Mouse (Mus musculus): Measurements from ENCODE around the gene Garnl3. TPM values are rescaled to one million over a fixed set of nuclear protein-coding genes. Genes with fewer than 3 reads are reported as not detected.

Garnl3 gene
- polyA plus RNA-seq, 1 experiment from 2014 or later = 15.7 TPM

DNA sequence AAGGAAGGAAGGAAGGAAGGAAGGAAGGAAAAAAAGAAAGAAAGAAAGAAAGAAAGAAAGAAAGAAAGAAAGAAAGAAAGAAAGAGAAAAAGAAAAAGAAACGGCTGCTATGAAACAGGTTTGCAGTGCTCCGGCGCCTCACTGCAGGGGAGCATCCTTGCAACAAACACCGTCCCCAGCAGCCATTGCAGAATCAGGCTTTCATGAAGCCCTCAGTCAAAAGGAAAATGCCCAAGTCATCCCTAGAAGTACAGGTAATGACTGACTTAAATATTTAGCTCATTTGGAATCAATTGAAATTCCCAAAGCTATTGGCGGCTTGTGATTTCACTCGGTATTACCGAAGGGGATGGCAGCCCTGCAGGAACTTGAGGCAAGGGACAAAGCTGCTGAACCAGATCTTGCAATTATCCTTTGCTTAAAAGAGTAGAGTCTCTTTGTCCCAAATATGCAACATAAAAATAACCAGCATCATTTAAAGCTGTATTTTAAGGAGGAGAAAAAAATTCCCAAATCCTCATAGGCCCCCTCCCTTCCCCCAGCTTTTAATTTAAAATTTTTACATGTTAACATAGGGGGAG lies 45.3 kb downstream of the Garnl3 start:
- H3K4me2 ChIP-seq = no peak overlapping the region
- H3K36me3 ChIP-seq = no peaks in the 10 kb centered on the region
- H3K9me3 ChIP-seq = no peaks in the 10 kb centered on the region
- H3K9ac ChIP-seq (replicated peaks) = no peak overlapping the region
- no peak overlapping the region for H3K27ac ChIP-seq
- H3K4me3 ChIP-seq (replicated peaks) = no peak overlapping the region
- WGBS = 64% methylated on average over 7 of the region's 7 CpGs
- no peaks in the 10 kb centered on the region for H3K4me1 ChIP-seq (replicated peaks)
- ATAC-seq (ENCODE audit: insufficient number of reproducible peaks, insufficient read depth, low FRiP score, low TSS enrichment, low read depth) = no peak
- no peaks in the 10 kb centered on the region for H3K27me3 ChIP-seq

DNA sequence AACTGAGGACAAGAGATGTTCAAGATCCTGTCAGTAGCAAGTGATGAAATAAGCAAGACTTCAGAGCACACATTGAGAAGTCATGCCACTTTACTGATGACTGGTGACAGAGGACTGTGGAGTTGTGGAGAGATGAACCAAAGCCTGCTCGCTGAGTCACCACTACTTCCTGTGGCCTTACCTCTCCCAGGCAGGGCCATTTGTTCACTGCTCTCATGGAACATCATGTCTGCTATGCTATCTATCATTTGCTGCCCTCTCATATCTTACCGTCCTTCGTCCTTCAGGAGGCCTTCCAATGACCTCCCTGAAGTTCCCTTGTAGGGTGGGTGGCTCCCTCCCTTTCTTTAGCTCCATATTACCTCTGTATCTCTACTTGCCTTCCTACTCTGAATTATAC lies 47.2 kb downstream of the Garnl3 start:
- Histone ChIP-seq H3K9me3 (no peaks in the 10 kb centered on the region), H3K4me3 (replicated peaks) (no peak overlapping the region), H3K27ac (no peak overlapping the region), H3K36me3 (no peaks in the 10 kb centered on the region), H3K4me2 (no peak overlapping the region), H3K4me1 (replicated peaks) (peaks cover 3% of the 10 kb centered on the region; the same call in 1 of the 2 replicates), H3K9ac (replicated peaks) (no peak overlapping the region), H3K27me3 (no peaks in the 10 kb centered on the region)
- ATAC-seq (ENCODE audit: insufficient number of reproducible peaks, insufficient read depth, low FRiP score, low TSS enrichment, low read depth) = no peak
- WGBS = 88% methylated on average over 3 of the region's 3 CpGs

DNA sequence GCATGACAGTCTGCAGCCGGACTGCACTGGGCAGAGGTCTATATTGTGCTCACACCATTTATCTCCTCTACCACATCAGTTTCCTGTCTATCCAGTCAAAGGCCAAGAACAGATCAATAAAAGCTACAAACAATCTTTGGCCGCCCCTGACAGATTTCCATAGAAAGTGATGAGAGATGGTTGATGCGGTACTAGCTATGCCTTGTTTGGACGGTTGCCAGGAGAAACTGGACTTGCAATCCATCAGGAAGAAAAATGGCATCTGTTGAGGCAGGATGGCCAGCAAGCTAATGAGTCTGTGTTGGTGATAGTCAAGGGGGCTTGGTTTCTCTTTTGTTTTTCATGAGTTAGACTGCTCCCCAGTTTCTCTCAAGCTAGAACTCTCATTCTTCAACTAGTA lies 51.3 kb downstream of the Garnl3 start:
- Histone ChIP-seq H3K4me1 (replicated peaks) (peaks cover 3% of the 10 kb centered on the region), H3K4me3 (replicated peaks) (no peak overlapping the region), H3K27me3 (no peaks in the 10 kb centered on the region), H3K27ac (no peak overlapping the region), H3K9ac (replicated peaks) (no peak overlapping the region), H3K4me2 (no peak overlapping the region), H3K36me3 (no peaks in the 10 kb centered on the region), H3K9me3 (no peaks in the 10 kb centered on the region)
- no peak for ATAC-seq (ENCODE audit: insufficient number of reproducible peaks, insufficient read depth, low FRiP score, low TSS enrichment, low read depth)
- WGBS = 66% methylated on average over 4 of the region's 4 CpGs

DNA sequence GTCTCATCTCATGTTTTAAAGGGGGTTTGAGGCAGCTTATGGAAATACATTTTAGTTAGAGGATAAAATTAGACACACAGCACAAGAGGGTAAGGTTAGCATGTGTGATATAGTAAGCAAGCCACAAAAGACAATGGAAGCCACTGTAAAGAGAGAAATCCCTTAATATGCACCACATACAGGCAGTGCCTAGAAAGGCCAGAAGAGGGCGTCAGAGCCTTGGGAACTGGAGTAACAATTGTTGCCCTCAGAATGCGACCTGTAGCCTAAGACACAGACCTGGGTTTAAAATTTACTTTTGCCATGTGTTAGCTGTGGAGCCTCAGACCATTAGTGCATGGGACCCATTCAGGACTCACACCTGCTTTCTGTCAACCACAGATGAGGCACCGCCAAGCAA lies 54.2 kb downstream of the Garnl3 start:
- 28% methylated on average over 3 of the region's 3 CpGs for WGBS
- H3K9me3 ChIP-seq = no peaks in the 10 kb centered on the region
- H3K4me3 ChIP-seq (replicated peaks) = no peak overlapping the region
- no peak overlapping the region for H3K4me2 ChIP-seq
- no peak for ATAC-seq (ENCODE audit: insufficient number of reproducible peaks, insufficient read depth, low FRiP score, low TSS enrichment, low read depth)
- H3K36me3 ChIP-seq = no peaks in the 10 kb centered on the region
- peaks cover 3% of the 10 kb centered on the region for H3K4me1 ChIP-seq (replicated peaks)
- H3K27me3 ChIP-seq = no peaks in the 10 kb centered on the region
- H3K9ac ChIP-seq (replicated peaks) = no peak overlapping the region
- H3K27ac ChIP-seq = no peak overlapping the region

DNA sequence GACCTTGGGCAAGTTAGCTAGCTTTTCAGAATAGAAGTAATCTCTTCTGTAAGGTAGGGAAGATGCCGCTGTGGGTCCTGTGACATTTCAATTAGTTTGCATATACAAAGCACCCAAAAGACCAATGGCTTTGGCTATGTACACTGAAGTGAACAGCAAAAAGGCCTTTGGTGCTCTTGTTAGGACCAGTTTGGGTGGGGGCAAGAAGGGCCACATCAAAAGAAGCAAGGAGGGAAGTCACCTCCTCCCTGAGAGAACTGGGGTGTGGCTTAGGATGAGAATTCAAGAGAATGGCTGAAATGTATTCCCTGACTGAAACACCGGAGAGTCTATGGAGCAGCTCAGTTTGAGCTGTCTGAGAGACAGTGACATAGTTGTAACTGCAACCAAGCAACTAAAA lies 56.5 kb downstream of the Garnl3 start:
- H3K9ac ChIP-seq (replicated peaks) = no peak overlapping the region
- no peak overlapping the region for H3K4me2 ChIP-seq
- 93% methylated on average over 2 of the region's 2 CpGs for WGBS
- no peaks in the 10 kb centered on the region for H3K9me3 ChIP-seq
- no peaks in the 10 kb centered on the region; the same call in none of the 2 replicates for H3K4me1 ChIP-seq (replicated peaks)
- no peak overlapping the region for H3K4me3 ChIP-seq (replicated peaks)
- H3K36me3 ChIP-seq = no peaks in the 10 kb centered on the region
- no peak for ATAC-seq (ENCODE audit: insufficient number of reproducible peaks, insufficient read depth, low FRiP score, low TSS enrichment, low read depth)
- H3K27me3 ChIP-seq = no peaks in the 10 kb centered on the region
- H3K27ac ChIP-seq = no peak overlapping the region

DNA sequence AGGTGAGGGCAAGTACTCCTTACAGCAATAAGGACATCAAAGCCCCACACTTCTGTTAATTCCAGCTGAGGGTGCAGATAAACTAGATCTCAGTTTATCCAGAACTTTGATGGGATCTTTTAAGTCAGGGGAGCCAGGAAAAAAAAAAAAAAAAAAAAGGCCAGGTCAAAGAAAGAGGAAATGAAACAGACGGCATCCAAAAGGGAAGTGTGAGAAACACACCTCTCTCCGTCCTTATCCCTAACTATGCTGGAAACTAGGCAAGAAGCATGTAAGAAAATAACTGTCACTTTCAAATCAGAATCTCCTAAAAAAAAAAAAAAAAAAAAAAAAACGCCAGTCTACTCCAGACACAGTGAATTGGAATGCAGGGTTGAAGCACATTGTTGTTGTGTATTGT lies 57.3 kb downstream of the Garnl3 start:
- Histone ChIP-seq H3K9ac (replicated peaks) (no peak overlapping the region), H3K4me2 (no peak overlapping the region), H3K27ac (no peak overlapping the region), H3K4me1 (replicated peaks) (no peaks in the 10 kb centered on the region; the same call in 1 of the 2 replicates), H3K27me3 (no peaks in the 10 kb centered on the region), H3K4me3 (replicated peaks) (no peak overlapping the region), H3K36me3 (no peaks in the 10 kb centered on the region), H3K9me3 (no peaks in the 10 kb centered on the region)
- no peak for ATAC-seq (ENCODE audit: insufficient number of reproducible peaks, insufficient read depth, low FRiP score, low TSS enrichment, low read depth)
- WGBS = 59% methylated on average over 3 of the region's 3 CpGs

DNA sequence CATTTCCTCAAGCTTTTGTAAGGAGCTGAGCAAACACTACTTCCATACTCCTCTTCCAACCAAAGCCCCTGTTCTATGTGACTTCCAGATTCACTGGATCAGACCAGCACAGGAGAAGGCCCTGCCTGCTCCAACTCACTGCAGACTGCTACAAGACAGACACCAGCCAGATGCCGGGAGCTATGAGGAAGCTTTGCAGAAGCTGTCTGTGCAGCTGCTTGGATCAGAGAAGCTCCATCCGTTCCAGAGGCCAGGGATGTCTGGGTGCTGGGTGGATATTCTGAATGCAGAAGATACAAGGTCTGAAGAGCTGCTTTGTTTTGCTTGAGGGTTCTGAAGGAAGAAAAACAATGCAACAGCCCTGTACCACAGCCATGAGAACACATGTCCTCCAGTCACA lies 59.1 kb downstream of the Garnl3 start:
- Histone ChIP-seq H3K4me2 (no peak overlapping the region), H3K9ac (replicated peaks) (no peak overlapping the region), H3K36me3 (no peaks in the 10 kb centered on the region), H3K9me3 (no peaks in the 10 kb centered on the region), H3K27ac (no peak overlapping the region), H3K4me3 (replicated peaks) (no peak overlapping the region), H3K4me1 (replicated peaks) (no peaks in the 10 kb centered on the region; the same call in 1 of the 2 replicates), H3K27me3 (no peaks in the 10 kb centered on the region)
- no peak for ATAC-seq (ENCODE audit: insufficient number of reproducible peaks, insufficient read depth, low FRiP score, low TSS enrichment, low read depth)
- WGBS = 73% methylated on average over 2 of the region's 2 CpGs

DNA sequence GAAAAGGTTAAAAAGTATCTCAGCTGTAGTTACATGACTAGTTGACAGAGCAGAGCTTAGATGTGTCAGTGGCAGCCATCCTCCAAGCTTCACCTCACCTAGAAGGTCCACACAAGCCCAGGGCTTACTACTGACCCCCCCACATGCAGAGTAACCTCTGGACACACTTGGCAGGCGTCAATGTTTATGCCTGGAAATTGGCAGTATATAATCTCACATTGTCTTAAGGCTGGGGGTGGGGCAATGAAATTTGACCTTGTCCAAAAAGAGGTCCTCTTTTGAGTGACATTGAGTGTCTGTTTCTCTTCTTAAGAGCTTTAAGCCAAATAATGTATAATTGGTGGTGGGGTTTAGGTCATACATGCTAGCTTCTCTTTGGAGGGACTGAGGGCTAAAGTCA lies 65.8 kb downstream of the Garnl3 start:
- Histone ChIP-seq H3K27ac (no peak overlapping the region), H3K27me3 (no peaks in the 10 kb centered on the region), H3K9me3 (no peaks in the 10 kb centered on the region), H3K4me2 (no peak overlapping the region), H3K4me1 (replicated peaks) (no peaks in the 10 kb centered on the region), H3K9ac (replicated peaks) (no peak overlapping the region), H3K4me3 (replicated peaks) (no peak overlapping the region), H3K36me3 (no peaks in the 10 kb centered on the region)
- ATAC-seq (ENCODE audit: insufficient number of reproducible peaks, insufficient read depth, low FRiP score, low TSS enrichment, low read depth) = no peak
- 58% methylated on average over 1 of the region's 1 CpGs for WGBS

DNA sequence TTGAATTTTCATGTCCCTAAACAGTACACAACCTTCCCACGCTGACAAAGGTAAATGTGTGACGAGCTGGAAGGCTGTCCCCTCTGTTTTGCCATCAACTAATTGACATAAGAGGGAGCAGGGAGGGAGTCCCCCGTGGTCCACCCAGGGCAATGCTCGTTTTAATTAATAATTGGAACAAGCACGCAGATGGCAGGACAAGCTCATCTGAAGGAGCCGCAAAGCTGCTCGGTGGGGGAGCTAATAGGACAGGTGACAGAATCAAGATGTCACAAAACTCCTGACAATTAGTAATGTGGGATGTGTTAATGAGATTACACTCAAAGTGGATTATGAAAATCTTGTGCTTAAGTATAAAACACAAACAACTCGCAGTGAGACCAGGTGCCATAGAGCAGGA lies 68.7 kb downstream of the Garnl3 start:
- Histone ChIP-seq H3K4me3 (replicated peaks) (no peak overlapping the region), H3K9me3 (no peaks in the 10 kb centered on the region), H3K27me3 (no peaks in the 10 kb centered on the region), H3K4me1 (replicated peaks) (0 out of 2 replicates have a peak, but pooled peaks cover 8% of the 10 kb centered on the region), H3K9ac (replicated peaks) (no peak overlapping the region), H3K27ac (no peak overlapping the region), H3K4me2 (no peak overlapping the region), H3K36me3 (no peaks in the 10 kb centered on the region)
- WGBS = 53% methylated on average over 8 of the region's 8 CpGs
- no peak for ATAC-seq (ENCODE audit: insufficient number of reproducible peaks, insufficient read depth, low FRiP score, low TSS enrichment, low read depth)

DNA sequence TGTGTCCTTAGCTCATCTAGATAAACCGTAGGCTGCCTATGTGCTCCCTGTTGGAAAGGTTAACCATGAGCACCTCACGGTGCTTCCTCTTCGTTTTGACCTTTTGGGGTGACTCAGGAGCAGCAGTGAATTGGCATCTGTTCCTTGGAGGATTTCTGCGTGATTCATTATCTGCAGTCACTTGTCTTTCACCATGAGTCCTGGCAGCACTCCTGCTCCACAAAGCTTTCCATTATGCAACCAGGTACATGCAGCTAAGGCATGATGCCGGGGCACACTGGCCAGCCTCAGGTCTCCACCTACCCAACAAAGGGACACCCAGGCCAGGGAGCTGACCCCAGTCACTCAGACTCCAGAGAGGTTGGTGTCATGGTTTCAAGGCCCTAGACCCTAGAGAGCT lies 72.5 kb downstream of the Garnl3 start:
- ATAC-seq (ENCODE audit: insufficient number of reproducible peaks, insufficient read depth, low FRiP score, low TSS enrichment, low read depth) = no peak
- H3K4me1 ChIP-seq (replicated peaks) = peaks cover 13% of the 10 kb centered on the region
- H3K9me3 ChIP-seq = no peaks in the 10 kb centered on the region
- no peaks in the 10 kb centered on the region for H3K27me3 ChIP-seq
- H3K4me2 ChIP-seq = no peak overlapping the region
- H3K4me3 ChIP-seq (replicated peaks) = no peak overlapping the region
- no peak overlapping the region for H3K9ac ChIP-seq (replicated peaks)
- WGBS = 87% methylated on average over 5 of the region's 5 CpGs
- H3K27ac ChIP-seq = peak overlapping the region; percentile 23; the same call in 1 of the 2 replicates
- no peaks in the 10 kb centered on the region for H3K36me3 ChIP-seq

DNA sequence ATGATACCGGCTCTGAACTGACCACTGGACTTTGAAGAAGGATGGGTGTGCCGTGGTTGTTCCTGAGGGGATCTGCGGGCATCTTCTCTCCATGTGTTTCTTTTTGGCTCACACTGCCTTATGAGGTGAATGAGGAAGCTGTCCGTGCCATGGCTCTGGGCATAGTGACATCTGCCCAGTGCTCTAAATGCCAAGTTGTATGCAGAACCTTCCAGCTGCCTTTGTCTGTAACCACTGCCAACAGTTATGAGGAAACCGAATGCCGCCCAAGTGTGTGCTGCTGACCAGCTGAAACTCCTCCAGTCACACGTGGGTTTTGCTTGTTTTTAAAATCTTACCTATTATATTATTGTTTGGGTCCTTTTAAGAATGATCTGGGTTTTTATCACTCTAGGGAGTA lies 73.9 kb downstream of the Garnl3 start:
- no peak for ATAC-seq (ENCODE audit: insufficient number of reproducible peaks, insufficient read depth, low FRiP score, low TSS enrichment, low read depth)
- 87% methylated on average over 7 of the region's 7 CpGs for WGBS

DNA sequence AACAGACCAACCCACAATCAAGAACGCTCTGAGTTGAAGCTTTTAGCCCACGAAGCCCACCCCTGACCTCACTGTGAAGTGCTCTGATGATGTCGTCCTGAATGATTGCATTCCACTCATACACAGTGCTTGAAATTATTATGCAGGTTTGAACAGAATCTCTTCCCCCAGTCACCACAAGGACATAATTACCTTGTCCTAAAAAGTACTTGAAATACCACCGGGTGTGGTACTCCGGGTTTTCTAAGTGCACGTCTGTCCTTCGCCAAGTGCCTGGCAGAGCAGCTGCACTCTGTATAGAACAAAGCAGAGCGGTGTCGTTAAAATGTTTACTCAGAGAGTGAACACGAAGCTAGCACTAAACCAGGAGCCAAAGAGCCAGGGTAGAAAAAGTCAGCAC lies 77.5 kb downstream of the Garnl3 start:
- Histone ChIP-seq H3K9me3 (no peaks in the 10 kb centered on the region), H3K36me3 (no peaks in the 10 kb centered on the region), H3K9ac (replicated peaks) (no peak overlapping the region), H3K4me2 (no peak overlapping the region), H3K4me1 (replicated peaks) (peaks cover 7% of the 10 kb centered on the region), H3K27ac (0 out of 2 replicates have a peak overlapping the region, but pooled peaks have one; percentile 7), H3K27me3 (no peaks in the 10 kb centered on the region), H3K4me3 (replicated peaks) (no peak overlapping the region)
- WGBS = 28% methylated on average over 10 of the region's 10 CpGs
- no peak for ATAC-seq (ENCODE audit: insufficient number of reproducible peaks, insufficient read depth, low FRiP score, low TSS enrichment, low read depth)

More for the DNA sequence above, 73.9 kb downstream of the Garnl3 start:
- H3K9ac ChIP-seq (replicated peaks) = no peak overlapping the region
- H3K4me2 ChIP-seq = no peak overlapping the region
- H3K36me3 ChIP-seq = no peaks in the 10 kb centered on the region
- H3K27me3 ChIP-seq = no peaks in the 10 kb centered on the region
- H3K27ac ChIP-seq = no peak overlapping the region
- no peak overlapping the region for H3K4me3 ChIP-seq (replicated peaks)
- peaks cover 15% of the 10 kb centered on the region for H3K4me1 ChIP-seq (replicated peaks)
- no peaks in the 10 kb centered on the region for H3K9me3 ChIP-seq

Measured in limb, embryonic 12.5 days (tissue).